Mouse (Mus musculus) sigmoid colon, adult 10 weeks (tissue): ENCODE measurements around the gene Ints2. TPM values are rescaled to one million over a fixed set of nuclear protein-coding genes. Genes with fewer than 3 reads are reported as not detected.

ENCODE experiments used
- polyA plus RNA-seq: library from polyadenylated mRNA; stranded (reverse); fragments of 350-450 nt; fragmentation: Illumina TruSeq; extraction: RNeasy Lipid Tissue Mini Kit (QIAGEN cat#74804); gene quantifications from one replicate; pipeline ENCODE4 v1.2.3, GENCODE M21; 2014; ENCODE audit warnings: low read depth, low replicate concordance

Ints2 gene
- polyA plus RNA-seq, result 23.9 TPM

DNA sequence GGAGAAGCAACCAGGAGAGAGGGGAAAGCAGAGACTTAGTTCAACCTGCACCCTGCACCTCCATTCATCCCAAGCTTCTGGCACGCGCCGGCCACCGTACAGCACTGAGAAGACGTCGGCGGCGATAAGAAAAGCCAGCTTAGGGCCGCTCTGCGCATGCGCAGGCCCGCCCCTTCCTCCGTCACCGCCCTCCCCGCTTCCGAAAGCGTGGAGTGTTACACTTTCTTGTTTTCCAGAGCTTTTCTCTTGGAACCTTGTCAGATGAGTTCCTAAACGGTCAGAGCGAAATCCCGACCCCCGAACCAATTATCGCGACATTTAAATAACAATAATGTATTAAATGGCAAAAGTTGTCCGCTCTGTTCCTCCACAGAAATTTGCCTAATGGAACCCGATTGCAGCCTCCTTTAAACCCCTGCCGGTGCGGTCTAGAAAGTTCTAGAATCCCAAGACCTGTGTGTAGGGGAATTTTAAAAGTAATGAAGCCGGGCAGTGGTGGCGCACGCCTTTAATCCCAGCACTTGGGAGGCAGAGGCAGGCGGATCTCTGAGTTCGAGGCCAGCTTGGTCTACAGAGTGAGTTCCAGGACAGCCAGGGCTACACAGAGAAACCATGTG, at the start of gene Ints2:
Gene Ints2, minus strand, starts transcription at position 116 of the 617 bp plus-strand sequence.

DNA sequence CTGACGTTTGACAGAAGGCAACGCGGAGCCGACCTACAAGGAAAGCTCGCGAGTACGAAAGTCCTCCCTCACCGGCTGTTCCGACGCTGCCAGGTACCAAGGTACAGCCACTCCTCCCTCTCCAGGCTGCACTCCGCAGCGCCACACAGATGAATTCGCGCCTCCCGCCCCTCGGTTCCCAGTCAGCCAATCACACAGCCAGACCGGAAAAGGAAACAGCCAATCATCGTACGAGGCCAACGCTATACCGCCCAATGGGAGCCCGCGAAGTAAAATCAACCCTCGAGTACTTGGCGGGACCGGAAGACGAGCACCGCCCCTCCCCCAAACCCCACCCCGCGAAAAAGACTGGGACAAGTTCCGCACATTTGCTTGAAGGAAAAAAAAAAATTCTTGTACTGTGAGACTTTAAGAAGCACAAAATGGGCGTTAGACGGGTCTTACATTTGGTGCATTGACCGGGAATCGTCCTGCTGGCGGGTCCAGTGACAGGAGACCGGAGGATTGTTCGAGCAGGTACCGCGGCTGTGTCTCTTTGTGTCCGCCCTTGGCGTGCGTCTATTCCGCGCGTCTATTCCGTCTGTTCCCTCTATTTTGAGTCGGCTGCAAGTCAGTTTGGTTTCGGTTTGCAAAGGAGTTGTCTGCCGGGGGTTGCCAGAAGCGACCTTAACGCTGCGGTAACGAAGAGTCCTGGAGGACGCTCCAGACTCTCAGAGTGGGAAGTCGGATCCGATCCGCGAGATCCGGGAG, 56.2 kb downstream of the Ints2 start, which contains the start of gene Brip1:
Gene Brip1, minus strand, starts transcription at position 157 of the 750 bp plus-strand sequence.

Other genes starting within 250 kb of the Ints2 start
- 4.8 TPM for gene Brip1, start 56.4 kb downstream of the Ints2 start, polyA plus RNA-seq
- gene Med13, start 100.0 kb upstream of the Ints2 start, polyA plus RNA-seq, result 90.4 TPM
- 107 TPM for gene Rnft1, start 227.1 kb upstream of the Ints2 start, polyA plus RNA-seq